Comparison of ENCODE assay signal across 21 mouse cellular contexts in genomic region chr11:83817048-83817447, GRCm38 (mm10). TPM values are rescaled to one million over a fixed set of nuclear protein-coding genes. Genes with fewer than 3 reads are reported as not detected.
A peak's percentile ranks its signal among the peaks of the same experiment; 100 is the strongest.
DNase-seq lines count a peak whose midpoint lies in the region; ATAC-seq and TF ChIP-seq lines count a peak whose summit lies in the region.
"Had no signal": no experiment of that assay in that cellular context is flagged by ENCODE, and none has a peak within 500 bp of the region (broad histone marks: within the 10 kb centered on the region; RNA-seq: fewer than 3 reads in every experiment).

No protein-coding gene starts in this region.

- WGBS in hindbrain, embryonic 13.5 days, result 53% methylated on average over 6 of the region's 6 CpGs
- 73% methylated on average over 6 of the region's 6 CpGs for WGBS in hindbrain, embryonic 11.5 days

- no peak for TF ChIP-seq CTCF in Patski (IDR thresholded peaks at IDR 0.05)

- H3K27me3 ChIP-seq in hindbrain, embryonic 13.5 days, result peaks cover 6% of the 10 kb centered on the region; the same call in 1 of the 2 replicates
- H3K27me3 ChIP-seq in hindbrain, embryonic 11.5 days (ENCODE audit: control insufficient read depth, insufficient read depth, low read length), result no peaks in the 10 kb centered on the region
- H3K27me3 ChIP-seq in Patski, result no peaks in the 10 kb centered on the region
- H3K27me3 ChIP-seq: embryonic facial prominence, embryonic 15.5 days; limb, embryonic 13.5 days; liver, embryonic 15.5 days had no signal

- peak; percentile 65; the same call in 1 of the 2 replicates for ATAC-seq in hindbrain, embryonic 13.5 days (ENCODE audit: low FRiP score)
- ATAC-seq in hindbrain, embryonic 11.5 days (ENCODE audit: low FRiP score), result no peak
- ATAC-seq in Patski, result peak; percentile 79

- no peaks in the 10 kb centered on the region for H3K36me3 ChIP-seq in hindbrain, embryonic 13.5 days
- H3K36me3 ChIP-seq in hindbrain, embryonic 11.5 days (ENCODE audit: control insufficient read depth, insufficient read depth, low read length), result no peaks in the 10 kb centered on the region
- H3K36me3 ChIP-seq: embryonic facial prominence, embryonic 15.5 days; forebrain, embryonic 10.5 days; limb, embryonic 13.5 days; liver, embryonic 15.5 days had no signal

- POLR2A ChIA-PET in Patski (lab: Charles Lee), result interaction anchor here (0.6 to 7.1 kb wide), 7 partner anchors 29 to 119 kb away, joined by 3 to 128 read pairs (median 4); partner anchors contain the start of gene Hnf1b

- no peak overlapping the region for H3K4me3 ChIP-seq in hindbrain, embryonic 13.5 days
- no peak overlapping the region for H3K4me3 ChIP-seq in hindbrain, embryonic 11.5 days (ENCODE audit: low read depth, low read length)
- H3K4me3 ChIP-seq: embryonic facial prominence, embryonic 15.5 days; forebrain, embryonic 10.5 days; limb, embryonic 13.5 days; liver, embryonic 15.5 days; megakaryocyte, embryonic 14.5 days; myocyte had no signal

- H3K4me2 ChIP-seq in hindbrain, embryonic 13.5 days, result no peak overlapping the region
- no peak overlapping the region for H3K4me2 ChIP-seq in hindbrain, embryonic 11.5 days (replicated peaks; ENCODE audit: low read depth, low read length)
- H3K4me2 ChIP-seq: embryonic facial prominence, embryonic 15.5 days; heart, embryonic 11.5 days; limb, embryonic 13.5 days; liver, embryonic 15.5 days had no signal

- no peak overlapping the region for H3K9ac ChIP-seq in hindbrain, embryonic 13.5 days
- H3K9ac ChIP-seq in hindbrain, embryonic 11.5 days (ENCODE audit: low read depth, low read length), result no peak overlapping the region
- H3K9ac ChIP-seq: embryonic facial prominence, embryonic 15.5 days; limb, embryonic 13.5 days; liver, embryonic 15.5 days had no signal

- no peaks in the 10 kb centered on the region for H3K9me3 ChIP-seq in hindbrain, embryonic 13.5 days
- H3K9me3 ChIP-seq in hindbrain, embryonic 11.5 days (ENCODE audit: control insufficient read depth, low read length), result no peaks in the 10 kb centered on the region
- H3K9me3 ChIP-seq: embryonic facial prominence, embryonic 15.5 days; forebrain, embryonic 10.5 days; limb, embryonic 13.5 days; liver, embryonic 15.5 days; megakaryocyte, embryonic 14.5 days had no signal

- no peak for DNase-seq in hindbrain, embryonic 11.5 days (ENCODE audit: low spot score)
- DNase-seq in Patski (ENCODE audit: low read depth, low spot score), result peak; percentile 95
- DNase-seq in kidney, adult 8-10 months, result peak; percentile 66 to 88
- DNase-seq in kidney, postnatal 25 days, result peak; percentile 59 to 78
- no peak for DNase-seq in heart, adult 11 months
- no peak for DNase-seq in gastrocnemius, postnatal 4 days (ENCODE audit: low spot score in 2 of 2)
- DNase-seq in ovary, adult 18-20 months (ENCODE audit: low spot score), result no peak
- DNase-seq: adrenal gland, postnatal 14 days; cerebellum, adult 8-10 months; gastrocnemius, postnatal 25 days; heart, postnatal 14 days; lung, postnatal 10 days; right cerebral cortex, postnatal 14 days had no signal

- peaks cover 15% of the 10 kb centered on the region for H3K4me1 ChIP-seq in hindbrain, embryonic 13.5 days (replicated peaks)
- H3K4me1 ChIP-seq in hindbrain, embryonic 11.5 days (replicated peaks; ENCODE audit: control insufficient read depth, insufficient read depth, low read length), result no peaks in the 10 kb centered on the region
- H3K4me1 ChIP-seq: embryonic facial prominence, embryonic 15.5 days; liver, embryonic 15.5 days had no signal

- CTCF ChIA-PET in Patski (lab: Charles Lee), result interaction anchor here (0.9 to 8.6 kb wide), 13 partner anchors 10 to 146 kb away, joined by 3 to 78 read pairs (median 6); partner anchors contain the start of gene Hnf1b

- in situ Hi-C loops in Patski (cut with MboI; ENCODE audit: low pct_unique_long_range_greater_than_20kb), result loop anchor here (5.0 kb wide), 2 partner anchors 35 to 80 kb away; partner anchors contain the start of gene Hnf1b

- peak overlapping the region; percentile 70 for H3K27ac ChIP-seq in hindbrain, embryonic 13.5 days
- H3K27ac ChIP-seq in hindbrain, embryonic 11.5 days (ENCODE audit: low read depth, low read length), result no peak overlapping the region
- H3K27ac ChIP-seq: embryonic facial prominence, embryonic 15.5 days; forebrain, embryonic 10.5 days; limb, embryonic 13.5 days; liver, embryonic 15.5 days had no signal

RNA-seq across cellular contexts. Expression of gene Hnf1b, which starts 32.8 kb away (rescaled TPM):
- polyA plus RNA-seq in hindbrain, embryonic 13.5 days (2015; fragmentation: Nextera tagmentation; extraction: Ambion mirVana), result 0.10 and 0.19 TPM in 2 replicates
- 0.32 TPM in 1 of 2 replicates, not detected in the other for polyA plus RNA-seq in hindbrain, embryonic 11.5 days (2014; fragmentation: Nextera tagmentation; extraction: Ambion mirVana)
- 167 TPM for polyA plus RNA-seq in Patski (2021)
- total RNA-seq in gastrocnemius, postnatal 4 days (2021), result under 1 TPM in 1 of 2 experiments, not detected in 1; 0.26 TPM
- total RNA-seq: gastrocnemius, postnatal 25 days; heart, postnatal 14 days had no signal
- polyA plus RNA-seq: embryonic facial prominence, embryonic 15.5 days; forebrain, embryonic 10.5 days; limb, embryonic 13.5 days; myocyte had no signal

Comparison
In these comparisons a context has a peak if more than half of its experiments do, and no peak if none do; other contexts are left out.
1. DNase-seq: peak in Patski (single experiment), kidney, adult 8-10 months (2 of 2) and kidney, postnatal 25 days (2 of 2); none in hindbrain, embryonic 11.5 days (single experiment), heart, adult 11 months (single experiment), gastrocnemius, postnatal 4 days (0 of 2) and ovary, adult 18-20 months (single experiment).
2. RNA of gene Hnf1b, which starts 32.8 kb away (polyA plus RNA-seq): 167 TPM in Patski (single experiment); 0.32 TPM in hindbrain, embryonic 11.5 days and 0.10 to 0.19 TPM in hindbrain, embryonic 13.5 days; every median in the first group is over 100 times any median in the second.